Mouse (Mus musculus): ENCODE measurements around the gene Stoml2. TPM values are rescaled to one million over a fixed set of nuclear protein-coding genes. Genes with fewer than 3 reads are reported as not detected.

The Stoml2 gene
- polyA plus RNA-seq, 1 experiment from 2014 or later: 253 TPM

- Histone ChIP-seq H3K4me2 (replicated peaks) (peak overlapping the region; percentile 80), H3K9me3 (no peaks in the 10 kb centered on the region), H3K4me1 (replicated peaks) (peaks cover 40% of the 10 kb centered on the region), H3K27ac (0 out of 2 replicates have a peak overlapping the region, but pooled peaks have one; percentile 1), H3K4me3 (replicated peaks) (peak overlapping the region; percentile 52), H3K27me3 (no peaks in the 10 kb centered on the region), H3K9ac (replicated peaks) (no peak overlapping the region), H3K36me3 (no peaks in the 10 kb centered on the region)
- ATAC-seq: no peak
- WGBS: 56% methylated on average over 5 of the region's 5 CpGs
Measured at GRCm38 (mm10) chr4:43046607-43047006, 15.1 kb upstream of the Stoml2 start.

- under 1% methylated on average over 33 of the region's 33 CpGs for WGBS
Measured at GRCm38 (mm10) chr4:43045659-43046302, 14.3 kb upstream of the Stoml2 start, which contains the start of gene Fam214b. Gene Fam214b, minus strand, starts transcription at chr4:43046220.

DNA sequence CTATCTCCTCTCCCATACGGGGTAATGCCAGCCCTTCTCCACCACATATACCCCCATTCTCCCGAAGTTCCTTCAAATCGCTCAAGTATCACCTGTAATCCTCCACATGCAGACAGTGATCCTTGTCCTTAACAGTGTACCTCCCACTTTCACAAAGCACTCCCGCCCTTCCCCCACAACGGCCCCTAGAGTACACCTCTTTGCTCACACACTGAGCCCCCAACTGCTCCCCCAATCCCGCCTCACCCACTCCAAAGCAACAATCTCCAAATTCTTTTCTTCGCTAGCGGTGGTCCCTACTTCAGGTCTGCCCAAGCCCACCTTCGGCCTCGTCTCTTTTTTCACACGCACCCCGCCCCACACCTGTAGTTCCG is 13.8 kb upstream of the Stoml2 start:
- H3K4me2 ChIP-seq (replicated peaks): peak overlapping the region; percentile 80
- no peaks in the 10 kb centered on the region for H3K9me3 ChIP-seq
- H3K27me3 ChIP-seq: no peaks in the 10 kb centered on the region
- peak overlapping the region; percentile 52 for H3K4me3 ChIP-seq (replicated peaks)
- WGBS: 2% methylated on average over 13 of the region's 13 CpGs
- peak; percentile 2 for ATAC-seq
- peak overlapping the region; percentile 73 for H3K9ac ChIP-seq (replicated peaks)
- H3K27ac ChIP-seq: peak overlapping the region; percentile 95
- H3K4me1 ChIP-seq (replicated peaks): peaks cover 49% of the 10 kb centered on the region
- H3K36me3 ChIP-seq: no peaks in the 10 kb centered on the region

More at GRCm38 (mm10) chr4:43045659-43046302, 14.3 kb upstream of the Stoml2 start, which contains the start of gene Fam214b:
- Histone ChIP-seq H3K9ac (replicated peaks) (peak within 1 kb of the TSS; percentile 73), H3K4me3 (replicated peaks) (peak within 1 kb of the TSS; percentile 52), H3K36me3 (no peaks in the 10 kb centered on the region), H3K4me1 (replicated peaks) (peaks cover 45% of the 10 kb centered on the region), H3K9me3 (no peaks in the 10 kb centered on the region), H3K27ac (peak within 1 kb of the TSS; percentile 95), H3K4me2 (replicated peaks) (peak within 1 kb of the TSS; percentile 80), H3K27me3 (no peaks in the 10 kb centered on the region)
- peak; percentile 84 for ATAC-seq

- H3K27me3 ChIP-seq: no peaks in the 10 kb centered on the region
- peak overlapping the region; percentile 73 for H3K9ac ChIP-seq (replicated peaks)
- WGBS: 0% methylated on average over 4 of the region's 4 CpGs
- H3K4me1 ChIP-seq (replicated peaks): peaks cover 49% of the 10 kb centered on the region
- H3K4me3 ChIP-seq (replicated peaks): peak overlapping the region; percentile 52
- ATAC-seq: no peak
- peak overlapping the region; percentile 80 for H3K4me2 ChIP-seq (replicated peaks)
- H3K36me3 ChIP-seq: no peaks in the 10 kb centered on the region
- no peaks in the 10 kb centered on the region for H3K9me3 ChIP-seq
- peak overlapping the region; percentile 95 for H3K27ac ChIP-seq
Measured at GRCm38 (mm10) chr4:43044673-43045072, 13.2 kb upstream of the Stoml2 start.

GRCm38 (mm10) chr4:43043644-43044357 is 12.3 kb upstream of the Stoml2 start:
- H3K36me3 ChIP-seq: no peaks in the 10 kb centered on the region
- WGBS: 3% methylated on average over 7 of the region's 7 CpGs
- H3K4me1 ChIP-seq (replicated peaks): peaks cover 58% of the 10 kb centered on the region
- H3K27me3 ChIP-seq: no peaks in the 10 kb centered on the region
- peak; percentile 76 for ATAC-seq
- peak overlapping the region; percentile 73 for H3K9ac ChIP-seq (replicated peaks)
- H3K4me3 ChIP-seq (replicated peaks): peak overlapping the region; percentile 52
- no peaks in the 10 kb centered on the region for H3K9me3 ChIP-seq
- peak overlapping the region; percentile 80 for H3K4me2 ChIP-seq (replicated peaks)
- H3K27ac ChIP-seq: peak overlapping the region; percentile 95

GRCm38 (mm10) chr4:43040881-43041547 is 9.5 kb upstream of the Stoml2 start:
- Histone ChIP-seq H3K9me3 (no peaks in the 10 kb centered on the region), H3K4me1 (replicated peaks) (peaks cover 65% of the 10 kb centered on the region), H3K4me3 (replicated peaks) (peak overlapping the region; percentile 86), H3K36me3 (peaks cover 12% of the 10 kb centered on the region), H3K27ac (peak overlapping the region; percentile 91), H3K4me2 (replicated peaks) (peak overlapping the region; percentile 86), H3K9ac (replicated peaks) (no peak overlapping the region), H3K27me3 (no peaks in the 10 kb centered on the region)
- 54% methylated on average over 9 of the region's 9 CpGs for WGBS
- ATAC-seq: no peak

DNA sequence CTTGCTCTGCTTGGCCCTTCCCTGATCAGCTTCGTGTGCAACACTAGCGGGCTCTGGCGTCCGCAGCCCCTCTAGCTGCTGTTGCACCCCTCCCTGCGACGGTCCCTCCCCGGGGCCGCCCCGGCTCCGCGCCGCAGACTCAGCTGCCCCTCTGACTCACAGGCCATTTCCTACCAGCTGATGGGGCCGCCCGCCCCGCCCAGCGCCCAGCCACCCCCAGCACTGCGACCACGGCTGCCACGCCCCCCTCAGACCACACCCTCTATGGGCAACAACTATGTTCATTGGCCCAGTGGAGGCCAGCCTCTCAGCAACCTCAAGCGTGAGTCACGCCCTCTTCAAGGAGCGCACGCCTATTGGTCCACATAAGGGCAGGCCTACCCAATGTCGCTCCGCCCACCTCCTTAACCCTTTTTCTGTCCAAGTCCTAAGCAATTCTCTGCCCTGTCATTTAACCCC is 8.6 kb upstream of the Stoml2 start:
- ATAC-seq: peak; percentile 95
- peak overlapping the region; percentile 90 for H3K9ac ChIP-seq (replicated peaks)
- H3K36me3 ChIP-seq: peaks cover 21% of the 10 kb centered on the region
- H3K4me3 ChIP-seq (replicated peaks): peak overlapping the region; percentile 86
- H3K4me2 ChIP-seq (replicated peaks): peak overlapping the region; percentile 86
- peaks cover 62% of the 10 kb centered on the region for H3K4me1 ChIP-seq (replicated peaks)
- H3K27me3 ChIP-seq: no peaks in the 10 kb centered on the region
- H3K9me3 ChIP-seq: no peaks in the 10 kb centered on the region
- WGBS: under 1% methylated on average over 25 of the region's 25 CpGs
- peak overlapping the region; percentile 91 for H3K27ac ChIP-seq

- H3K4me3 ChIP-seq (replicated peaks): peak overlapping the region; percentile 86
- ATAC-seq: no peak
- no peaks in the 10 kb centered on the region for H3K27me3 ChIP-seq
- H3K9ac ChIP-seq (replicated peaks): peak overlapping the region; percentile 90
- WGBS: 3% methylated on average over 11 of the region's 11 CpGs
- peaks cover 27% of the 10 kb centered on the region for H3K36me3 ChIP-seq
- peak overlapping the region; percentile 86 for H3K4me2 ChIP-seq (replicated peaks)
- peaks cover 57% of the 10 kb centered on the region for H3K4me1 ChIP-seq (replicated peaks)
- no peaks in the 10 kb centered on the region for H3K9me3 ChIP-seq
- peak overlapping the region; percentile 91 for H3K27ac ChIP-seq
Measured at GRCm38 (mm10) chr4:43039609-43040008, 8.1 kb upstream of the Stoml2 start.

DNA sequence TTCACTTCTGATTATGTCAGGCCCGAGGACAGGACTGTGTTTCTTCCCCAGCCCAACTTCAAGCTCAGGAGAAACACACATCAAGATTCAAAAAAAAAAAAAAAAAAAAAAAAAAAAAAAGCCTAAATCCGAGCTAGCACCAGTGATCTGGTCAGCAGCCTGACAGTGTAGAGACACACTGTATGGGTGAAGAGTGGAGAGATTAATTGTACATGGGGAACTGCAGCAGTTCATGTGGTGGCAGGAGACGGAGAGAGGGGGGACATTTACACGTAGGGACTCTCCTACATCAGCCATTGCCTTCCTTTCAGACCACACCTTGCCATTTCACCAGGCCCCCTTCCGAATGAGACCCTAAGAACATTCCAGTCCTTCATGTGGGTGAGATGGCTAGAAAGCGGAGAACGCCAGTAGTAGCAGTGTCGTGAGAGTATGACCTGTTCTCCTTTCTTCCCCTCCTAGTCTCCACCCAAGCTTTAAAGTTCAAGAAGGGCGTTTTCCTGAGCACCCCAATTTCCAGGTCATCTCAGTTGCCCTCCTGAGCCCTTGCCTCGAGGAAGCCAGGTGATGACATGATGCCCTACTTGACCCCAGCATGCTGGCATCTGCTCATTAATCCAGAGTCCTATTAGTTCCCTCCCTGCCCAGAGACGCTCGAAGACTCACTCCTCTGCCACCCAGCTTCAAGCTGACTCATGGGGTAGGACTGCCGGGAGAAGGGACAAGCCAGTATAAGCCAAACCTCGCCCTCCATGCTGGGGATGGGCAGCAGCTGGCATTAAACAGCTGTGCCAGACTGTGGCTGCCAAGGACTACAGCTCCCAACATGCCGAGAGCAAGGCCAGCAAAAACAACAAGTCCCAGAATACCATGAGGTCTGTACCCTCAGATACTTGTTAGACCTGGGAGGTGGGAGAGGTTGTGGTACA is 7.3 kb upstream of the Stoml2 start:
- Histone ChIP-seq H3K4me3 (replicated peaks) (peak overlapping the region; percentile 86), H3K9me3 (no peaks in the 10 kb centered on the region), H3K9ac (replicated peaks) (peak overlapping the region; percentile 90), H3K27me3 (no peaks in the 10 kb centered on the region), H3K4me1 (replicated peaks) (peaks cover 49% of the 10 kb centered on the region), H3K4me2 (replicated peaks) (peak overlapping the region; percentile 86), H3K36me3 (peaks cover 34% of the 10 kb centered on the region), H3K27ac (peak overlapping the region; percentile 91; the same call in 1 of the 2 replicates)
- no peak for ATAC-seq
- WGBS: 58% methylated on average over 15 of the region's 15 CpGs

- peaks cover 42% of the 10 kb centered on the region for H3K36me3 ChIP-seq
- peak overlapping the region; percentile 86 for H3K4me3 ChIP-seq (replicated peaks)
- H3K4me2 ChIP-seq (replicated peaks): peak overlapping the region; percentile 86
- H3K9me3 ChIP-seq: no peaks in the 10 kb centered on the region
- no peak overlapping the region for H3K27ac ChIP-seq
- no peaks in the 10 kb centered on the region for H3K27me3 ChIP-seq
- ATAC-seq: no peak
- peak overlapping the region; percentile 90 for H3K9ac ChIP-seq (replicated peaks)
- 73% methylated on average over 4 of the region's 4 CpGs for WGBS
- peaks cover 42% of the 10 kb centered on the region for H3K4me1 ChIP-seq (replicated peaks)
Measured at GRCm38 (mm10) chr4:43037860-43038566, 6.5 kb upstream of the Stoml2 start.

DNA sequence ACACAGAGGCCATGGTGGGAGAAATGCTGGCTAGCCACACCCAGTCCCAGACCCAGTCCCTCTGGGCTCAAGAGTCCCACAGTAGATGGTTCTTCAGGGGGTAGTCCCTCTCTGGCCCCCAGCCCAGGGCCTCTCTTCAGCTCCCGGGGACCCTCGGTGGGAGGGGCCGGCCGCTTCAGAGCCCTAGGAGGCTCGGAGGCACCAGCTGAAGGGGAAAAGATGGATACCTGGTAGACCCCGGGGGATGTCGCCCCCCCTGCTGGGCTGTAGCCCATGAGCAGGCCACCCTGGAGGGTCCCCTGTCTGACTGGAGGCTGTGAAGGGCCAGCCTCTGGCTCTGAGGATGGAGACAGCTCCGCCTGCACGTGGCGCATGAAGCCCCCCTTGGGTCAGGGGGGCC is 4.8 kb upstream of the Stoml2 start:
- Histone ChIP-seq H3K27me3 (no peaks in the 10 kb centered on the region), H3K9ac (replicated peaks) (no peak overlapping the region), H3K27ac (no peak overlapping the region), H3K36me3 (peaks cover 49% of the 10 kb centered on the region), H3K4me1 (replicated peaks) (peaks cover 52% of the 10 kb centered on the region), H3K4me2 (replicated peaks) (no peak overlapping the region), H3K4me3 (replicated peaks) (no peak overlapping the region), H3K9me3 (no peaks in the 10 kb centered on the region)
- ATAC-seq: no peak
- WGBS: 94% methylated on average over 9 of the region's 10 CpGs
